Mouse (Mus musculus) liver, embryonic 14.5 days (tissue): ENCODE results near the gene Zfp598. TPM values are rescaled to one million over a fixed set of nuclear protein-coding genes. Genes with fewer than 3 reads are reported as not detected.

Source experiments
- ATAC-seq: fragments of 200-750 bp; cut with Nextera tagmentation; 2 replicates; pipeline ENCODE4 v1.8.0; 2017; ENCODE audit warnings: moderate number of reproducible peaks, mild to moderate bottlenecking, moderate library complexity; ENCODE audit not compliant: insufficient read depth
- DNase-seq, 3 experiments: peaks; one replicate each; pipeline ENCODE4 v3.0.0-alpha.2; 2012 to 2013; ENCODE audit warnings: low read depth in 3 of 3, low spot score in 3 of 3
- H3K27ac ChIP-seq: fragments of 300-500 bp; sonication (generic); 2 replicates; pipeline ENCODE4 v1.5.1; 2014; ENCODE audit warnings: moderate library complexity, mild to moderate bottlenecking, control low read depth, inconsistent platforms
- H3K27me3 ChIP-seq: fragments of 300-500 bp; sonication (generic); 2 replicates; pipeline ENCODE4 v1.6.1; 2014; ENCODE audit warnings: mild to moderate bottlenecking, low read length, moderate library complexity; ENCODE audit not compliant: control insufficient read depth, insufficient read depth
- H3K36me3 ChIP-seq: fragments of 300-500 bp; sonication (generic); replicated peaks from 2 replicates; pipeline ENCODE4 v1.6.1; 2014; ENCODE audit warnings: low read depth; ENCODE audit not compliant: control insufficient read depth, insufficient read depth
- H3K4me1 ChIP-seq, 2 experiments: fragments of 200-500 bp in 1 of 2; fragments of 300-500 bp in 1 of 2; sonication (generic) in 1 of 2; replicated peaks; 2 replicates each; pipeline ENCODE4 v1.6.1; 2012 to 2014; ENCODE audit warnings: antibody characterized with exemption in 1 of 2, inconsistent platforms in 1 of 2, low read length in 1 of 2; ENCODE audit not compliant: control insufficient read depth in 2 of 2, insufficient read depth in 2 of 2
- H3K4me2 ChIP-seq: fragments of 300-500 bp; sonication (generic); 2 replicates; pipeline ENCODE4 v1.6.1; 2014; ENCODE audit warnings: low read depth, mild to moderate bottlenecking, control low read depth, moderate library complexity
- H3K4me3 ChIP-seq, 2 experiments: fragments of 200-500 bp in 1 of 2; fragments of 300-500 bp in 1 of 2; sonication (generic) in 1 of 2; 2 replicates each; pipeline ENCODE4 v1.5.1; 2012 to 2014; ENCODE audit warnings: low read depth in 2 of 2, low read length in 2 of 2, mild to moderate bottlenecking in 2 of 2, control low read depth in 1 of 2, inconsistent platforms in 1 of 2, moderate library complexity in 1 of 2; ENCODE audit not compliant: insufficient read depth in 1 of 2
- H3K9ac ChIP-seq: fragments of 300-500 bp; sonication (generic); replicated peaks from 2 replicates; pipeline ENCODE4 v1.6.1; 2014; ENCODE audit warnings: mild to moderate bottlenecking, control low read depth, moderate library complexity
- H3K9me3 ChIP-seq: fragments of 300-500 bp; sonication (generic); 2 replicates; pipeline ENCODE4 v1.6.1; 2016; ENCODE audit warnings: low read length, mixed read lengths; ENCODE audit not compliant: control insufficient read depth
- CTCF ChIP-seq: IDR thresholded peaks from 2 replicates; pipeline ENCODE4 v1.5.1; 2016; ENCODE audit warnings: antibody characterized with exemption, low read depth, control low read depth
- EP300 ChIP-seq: IDR thresholded peaks from 2 replicates; pipeline ENCODE4 v1.6.1; 2016; ENCODE audit warnings: antibody characterized with exemption, low read depth
- WGBS: fragments of 180-500 bp; shearing (Covaris S2); extraction: QIAGEN DNeasy Blood & Tissue Kit; methylation state at CpG from one replicate; pipeline ENCODE4 v1.1.7; 2014; ENCODE audit not compliant: insufficient replicate concordance; 5-methylcytosine and 5-hydroxymethylcytosine counted together
- polyA plus RNA-seq, 2 experiments: library from polyadenylated mRNA; depleted of rRNA in 1 of 2; stranded (reverse) in 1 of 2; unstranded in 1 of 2; fragments of >200 nt; fragmentation: Nextera tagmentation in 1 of 2; extraction: Ambion mirVana in 1 of 2; gene quantifications; 2 replicates each; pipeline versions ENCODE4 v1.2.1 to v1.2.3; 2012 to 2014

Zfp598 gene
- polyA plus RNA-seq (2012; rRNA removed) (21.3 and 23.8 TPM in 2 replicates), polyA plus RNA-seq (2014; fragmentation: Nextera tagmentation; extraction: Ambion mirVana) (10.7 and 14.5 TPM in 2 replicates)

- Histone ChIP-seq H3K9ac (peak within 1 kb of the TSS; percentile 86), H3K27me3 (no peaks in the 10 kb centered on the region), H3K4me3 (peak within 1 kb of the TSS; percentile 78 to 87), H3K36me3 (no peaks in the 10 kb centered on the region), H3K4me2 (peak within 1 kb of the TSS; percentile 96), H3K4me1 (peaks cover 21 to 28% of the 10 kb centered on the region in 2 experiments), H3K27ac (peak within 1 kb of the TSS; percentile 65), H3K9me3 (no peaks in the 10 kb centered on the region)
- TF ChIP-seq EP300 (no peak), CTCF (peak; percentile 29)
- DNase-seq (peak; percentile 81 to 88 (median 87)), ATAC-seq (peak; percentile 97)
- WGBS = under 1% methylated on average over 78 of the region's 80 CpGs
Measured at GRCm38 (mm10) chr17:24669545-24670245, at the start of gene Zfp598. Gene Zfp598 (plus strand): TSS chr17:24669687.

- no peak for DNase-seq
- Histone ChIP-seq H3K9ac (no peak overlapping the region), H3K36me3 (peaks cover 11% of the 10 kb centered on the region), H3K27ac (no peak overlapping the region), H3K4me3 (no peak overlapping the region), H3K4me1 (0 out of 4 replicates have a peak, but pooled peaks cover 0 to 2% of the 10 kb centered on the region in 2 experiments), H3K27me3 (no peaks in the 10 kb centered on the region), H3K9me3 (no peaks in the 10 kb centered on the region), H3K4me2 (no peak overlapping the region)
- ATAC-seq = no peak
- no peak for TF ChIP-seq EP300
- TF ChIP-seq CTCF = no peak
- WGBS = 80% methylated on average over 8 of the region's 8 CpGs
Measured at GRCm38 (mm10) chr17:24625472-24625871, 44.0 kb upstream of the Zfp598 start.

GRCm38 (mm10) chr17:24628646-24629045, 40.8 kb upstream of the Zfp598 start:
- Histone ChIP-seq H3K9ac (no peak overlapping the region), H3K4me3 (no peak overlapping the region), H3K36me3 (no peaks in the 10 kb centered on the region; the same call in 1 of the 2 replicates), H3K27me3 (no peaks in the 10 kb centered on the region), H3K27ac (no peak overlapping the region), H3K9me3 (no peaks in the 10 kb centered on the region), H3K4me2 (no peak overlapping the region), H3K4me1 (peaks cover 4 to 14% of the 10 kb centered on the region in 2 experiments)
- TF ChIP-seq CTCF (peak; percentile 99), EP300 (peak; percentile 34; the same call in 1 of the 2 replicates)
- peak; percentile 57 to 70 (median 61) for DNase-seq
- 14% methylated on average over 5 of the region's 5 CpGs for WGBS
- peak; percentile 23; the same call in 1 of the 2 replicates for ATAC-seq

- no peaks in the 10 kb centered on the region for H3K27me3 ChIP-seq
- TF ChIP-seq EP300 (no peak), CTCF (no peak)
- 84% methylated on average over 14 of the region's 14 CpGs for WGBS
Measured at GRCm38 (mm10) chr17:24630072-24630471, 39.4 kb upstream of the Zfp598 start.

GRCm38 (mm10) chr17:24632167-24632812, 37.2 kb upstream of the Zfp598 start, which contains the start of the genes Tsc2 and Nthl1:
Gene Tsc2 (minus strand): TSS chr17:24632630.
Gene Nthl1 (plus strand): TSS chr17:24632680.
- peak within 1 kb of the TSS; percentile 78 for H3K9ac ChIP-seq
- TF ChIP-seq CTCF (no peak), EP300 (no peak)
- ATAC-seq (peak; percentile 76), DNase-seq (peak; percentile 64 to 67 (median 66))
- peak within 1 kb of the TSS; percentile 48 for H3K27ac ChIP-seq
- H3K4me1 ChIP-seq = peaks cover 4 to 21% of the 10 kb centered on the region in 2 experiments
- WGBS = 1% methylated on average over 51 of the region's 51 CpGs
- H3K4me2 ChIP-seq = peak within 1 kb of the TSS; percentile 95
- no peaks in the 10 kb centered on the region for H3K27me3 ChIP-seq
- no peaks in the 10 kb centered on the region for H3K9me3 ChIP-seq
- peak within 1 kb of the TSS; percentile 87 for H3K4me3 ChIP-seq
- H3K36me3 ChIP-seq = no peaks in the 10 kb centered on the region; the same call in 1 of the 2 replicates

More at GRCm38 (mm10) chr17:24630072-24630471, 39.4 kb upstream of the Zfp598 start:
- no peak for ATAC-seq
- Histone ChIP-seq H3K4me1 (peaks cover 4 to 14% of the 10 kb centered on the region in 2 experiments), H3K36me3 (no peaks in the 10 kb centered on the region; the same call in 1 of the 2 replicates), H3K4me3 (no peak overlapping the region), H3K4me2 (no peak overlapping the region), H3K9ac (no peak overlapping the region), H3K9me3 (no peaks in the 10 kb centered on the region), H3K27ac (no peak overlapping the region)
- no peak for DNase-seq
